Mouse (Mus musculus) myocyte (in vitro differentiated cells): ENCODE measurements around the gene Acmsd. TPM values are rescaled to one million over a fixed set of nuclear protein-coding genes. Genes with fewer than 3 reads are reported as not detected.

Source experiments
- H3K27me3 ChIP-seq: one replicate; pipeline ENCODE4 v1.6.1; 2011; ENCODE audit not compliant: control insufficient read depth, insufficient read depth, insufficient read length
- H3K36me3 ChIP-seq: one replicate; pipeline ENCODE4 v1.6.1; 2011; ENCODE audit not compliant: control insufficient read depth, insufficient read depth
- H3K4me2 ChIP-seq: one replicate; pipeline ENCODE4 v1.6.1; 2011; ENCODE audit warnings: low read depth, control low read depth
- H3K4me3 ChIP-seq: one replicate; pipeline ENCODE4 v1.5.1; 2011; ENCODE audit warnings: mild to moderate bottlenecking, control low read depth, moderate library complexity
- H3K79me2 ChIP-seq: one replicate; pipeline ENCODE4 v1.6.1; 2011; ENCODE audit not compliant: control insufficient read depth, insufficient read depth
- H3ac ChIP-seq: one replicate; pipeline ENCODE4 v1.6.1; 2011; ENCODE audit not compliant: control insufficient read depth, insufficient read length
- CEBPB ChIP-seq: IDR thresholded peaks from 2 replicates; pipeline ENCODE4 v1.6.1; 2011; ENCODE audit warnings: mild to moderate bottlenecking, moderate library complexity; ENCODE audit not compliant: poor library complexity, insufficient read depth, severe bottlenecking
- E2F4 ChIP-seq: IDR thresholded peaks from one replicate; pipeline ENCODE4 v1.6.1; 2011; ENCODE audit warnings: mild to moderate bottlenecking, control low read depth, moderate library complexity; ENCODE audit not compliant: insufficient read depth
- MAX ChIP-seq: IDR thresholded peaks from one replicate; pipeline ENCODE4 v1.6.1; 2011; ENCODE audit warnings: low read depth, mild to moderate bottlenecking, control low read depth
- MYOD1 ChIP-seq, 3 experiments: IDR thresholded peaks; one replicate each; pipeline ENCODE4 v1.6.1; 2011; ENCODE audit warnings: control low read depth in 2 of 3, low read depth in 2 of 3, mild to moderate bottlenecking in 2 of 3, moderate library complexity in 1 of 3; ENCODE audit not compliant: insufficient read length in 2 of 3, control insufficient read depth in 1 of 3
- MYOG ChIP-seq, 3 experiments: IDR thresholded peaks; one replicate each; pipeline ENCODE4 v1.6.1; 2011; ENCODE audit warnings: control low read depth in 2 of 3, low read depth in 2 of 3, mild to moderate bottlenecking in 2 of 3; ENCODE audit not compliant: insufficient read length in 2 of 3, control insufficient read depth in 1 of 3, insufficient read depth in 1 of 3
- POLR2A ChIP-seq: IDR thresholded peaks from one replicate; pipeline ENCODE4 v1.6.1; 2011; ENCODE audit warnings: low read depth, mild to moderate bottlenecking, control low read depth, moderate library complexity; ENCODE audit not compliant: insufficient read length
- POLR2AphosphoS2 ChIP-seq: IDR thresholded peaks from one replicate; pipeline ENCODE4 v1.6.1; 2011; ENCODE audit warnings: low read depth, control low read depth; ENCODE audit not compliant: insufficient read length
- REST ChIP-seq: IDR thresholded peaks from one replicate; pipeline ENCODE4 v1.6.1; 2011; ENCODE audit warnings: mild to moderate bottlenecking, control low read depth, moderate library complexity; ENCODE audit not compliant: insufficient read depth, insufficient read length
- SRF ChIP-seq: IDR thresholded peaks from one replicate; pipeline ENCODE4 v1.6.1; 2011; ENCODE audit warnings: low read depth; ENCODE audit not compliant: control insufficient read depth, insufficient read length
- TCF12 ChIP-seq: IDR thresholded peaks from one replicate; pipeline ENCODE4 v1.6.1; 2011; ENCODE audit warnings: mild to moderate bottlenecking, control low read depth; ENCODE audit not compliant: poor library complexity, insufficient read depth, severe bottlenecking
- TCF3 ChIP-seq: IDR thresholded peaks from one replicate; pipeline ENCODE4 v1.6.1; 2011; ENCODE audit warnings: low read depth, control low read depth; ENCODE audit not compliant: insufficient read length
- USF1 ChIP-seq: IDR thresholded peaks from one replicate; pipeline ENCODE4 v1.6.1; 2011; ENCODE audit warnings: low read depth, mild to moderate bottlenecking, control low read depth, moderate library complexity
- polyA plus RNA-seq: library from polyadenylated mRNA; unstranded; fragments of >200 nt; fragmentation: generic; extraction: Trizol; gene quantifications from one replicate; pipeline ENCODE4 v1.2.1, GENCODE M21; 2012; ENCODE audit warnings: missing spikeins

The Acmsd gene
- polyA plus RNA-seq = not detected

GRCm38 (mm10) chr1:127729096-127729495, at the start of gene Acmsd:
Acmsd (plus strand) TSS chr1:127729413.
- H3K79me2 ChIP-seq = no peaks in the 10 kb centered on the region
- no peak within 1 kb of the TSS for H3K4me3 ChIP-seq
- no peaks in the 10 kb centered on the region for H3K36me3 ChIP-seq
- H3K27me3 ChIP-seq = no peaks in the 10 kb centered on the region
- no peak within 1 kb of the TSS for H3K4me2 ChIP-seq
- no peak within 1 kb of the TSS for H3ac ChIP-seq
- no peak for TF ChIP-seq REST
- TF ChIP-seq SRF = no peak
- no peak for TF ChIP-seq POLR2AphosphoS2
- TF ChIP-seq POLR2A = no peak
- no peak for TF ChIP-seq E2F4
- no peak for TF ChIP-seq CEBPB
- no peak for TF ChIP-seq MYOD1 (IDR thresholded peaks at IDR 0.05; ENCODE audit: control insufficient read depth in 1 of 3, insufficient read length in 2 of 3, low read depth in 2 of 3)
- no peak for TF ChIP-seq MAX
- no peak for TF ChIP-seq MYOG (IDR thresholded peaks at IDR 0.05; ENCODE audit: control insufficient read depth in 1 of 3, insufficient read depth in 1 of 3, insufficient read length in 2 of 3, low read depth in 2 of 3)
- TF ChIP-seq TCF3 = no peak
- no peak for TF ChIP-seq USF1
- no peak for TF ChIP-seq TCF12

- no peaks in the 10 kb centered on the region for H3K79me2 ChIP-seq
- no peak within 1 kb of the TSS for H3K4me2 ChIP-seq
- no peak for TF ChIP-seq MAX
- peaks cover 34% of the 10 kb centered on the region for H3K27me3 ChIP-seq
- no peak within 1 kb of the TSS for H3K4me3 ChIP-seq
- no peaks in the 10 kb centered on the region for H3K36me3 ChIP-seq
- no peak within 1 kb of the TSS for H3ac ChIP-seq
Measured at GRCm38 (mm10) chr1:127679498-127680133, 49.6 kb upstream of the Acmsd start, which contains the start of gene Tmem163. Tmem163 (minus strand) TSS chr1:127679548.

DNA sequence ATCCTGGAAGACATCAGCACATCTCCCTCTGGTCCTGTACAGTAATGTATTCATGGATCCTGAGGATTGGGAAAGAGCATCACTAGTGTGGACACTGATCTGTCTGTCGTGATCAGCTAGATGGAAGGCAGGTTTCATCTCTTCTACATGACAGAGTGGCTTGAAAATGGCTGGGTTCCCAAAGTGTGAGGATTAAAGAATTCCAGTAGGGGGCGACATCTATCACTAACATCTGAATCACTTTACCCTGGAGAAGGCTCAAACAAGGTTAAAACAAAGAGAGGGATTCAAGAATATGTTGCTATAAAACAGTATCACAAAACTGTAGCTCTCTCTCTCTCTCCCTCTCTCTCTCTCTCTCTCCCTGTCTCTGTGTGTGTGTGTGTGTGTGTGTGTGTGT, 32.7 kb upstream of the Acmsd start:
- TF ChIP-seq E2F4 (no peak), MAX (no peak), MYOD1 (IDR thresholded peaks at IDR 0.05; ENCODE audit: control insufficient read depth in 1 of 3, insufficient read length in 2 of 3, low read depth in 2 of 3) (no peak), CEBPB (no peak), POLR2AphosphoS2 (no peak), USF1 (no peak)
- H3K4me3 ChIP-seq = no peak overlapping the region
- no peaks in the 10 kb centered on the region for H3K79me2 ChIP-seq
- H3K27me3 ChIP-seq = no peaks in the 10 kb centered on the region
- no peaks in the 10 kb centered on the region for H3K36me3 ChIP-seq
- H3ac ChIP-seq = no peak overlapping the region
- H3K4me2 ChIP-seq = no peak overlapping the region

DNA sequence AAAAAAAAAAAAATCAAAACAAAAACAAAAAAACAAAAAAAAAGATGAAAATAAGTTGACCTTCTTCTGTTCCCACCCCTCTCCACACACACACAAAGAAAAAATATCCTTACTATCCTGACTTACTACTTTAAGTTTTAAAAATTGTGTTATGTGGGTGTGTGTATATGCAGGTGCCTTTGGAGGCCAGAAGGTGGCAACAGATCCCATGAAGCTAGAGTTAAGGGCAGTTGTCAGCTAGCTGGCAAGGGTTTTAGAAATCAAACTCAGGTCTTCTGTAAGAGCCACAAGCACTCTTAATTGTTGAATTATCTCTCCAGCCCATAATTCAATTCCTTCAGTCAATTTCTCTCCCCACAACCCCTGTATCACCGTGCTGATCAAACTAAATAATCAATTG, 27.0 kb upstream of the Acmsd start:
- Histone ChIP-seq H3K36me3 (no peaks in the 10 kb centered on the region), H3K4me2 (no peak overlapping the region), H3K4me3 (no peak overlapping the region), H3K79me2 (no peaks in the 10 kb centered on the region), H3ac (no peak overlapping the region), H3K27me3 (no peaks in the 10 kb centered on the region)
- TF ChIP-seq E2F4 (no peak), USF1 (no peak), REST (no peak), MYOD1 (IDR thresholded peaks at IDR 0.05; ENCODE audit: control insufficient read depth in 1 of 3, insufficient read length in 2 of 3, low read depth in 2 of 3) (no peak), POLR2A (no peak), CEBPB (no peak), TCF3 (no peak), MYOG (IDR thresholded peaks at IDR 0.05; ENCODE audit: control insufficient read depth in 1 of 3, insufficient read depth in 1 of 3, insufficient read length in 2 of 3, low read depth in 2 of 3) (no peak), TCF12 (no peak), MAX (no peak)

DNA sequence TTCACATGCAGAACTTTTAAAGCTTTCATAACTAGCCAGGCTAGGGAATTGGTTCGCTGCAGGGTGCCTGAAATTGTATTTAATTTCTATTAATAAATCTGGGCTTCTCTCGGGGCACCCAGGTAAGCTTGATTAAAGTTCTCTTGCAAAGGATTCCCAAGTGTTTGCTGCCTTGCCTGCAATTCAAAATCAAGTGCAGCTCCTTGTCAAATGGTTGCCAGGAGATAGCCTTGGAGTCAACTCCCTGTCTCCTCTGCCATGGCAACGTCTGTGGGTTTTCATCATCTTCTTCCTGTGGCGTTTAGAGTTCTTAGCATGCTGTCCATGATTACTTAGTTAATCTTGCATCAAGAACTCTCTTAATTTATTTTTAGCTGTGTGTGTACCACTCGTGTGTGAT, 22.9 kb upstream of the Acmsd start:
- no peak for TF ChIP-seq TCF12
- TF ChIP-seq MAX = no peak
- no peak for TF ChIP-seq TCF3
- TF ChIP-seq MYOG (IDR thresholded peaks at IDR 0.05; ENCODE audit: control insufficient read depth in 1 of 3, insufficient read depth in 1 of 3, insufficient read length in 2 of 3, low read depth in 2 of 3) = no peak
- TF ChIP-seq E2F4 = no peak
- Histone ChIP-seq H3ac (no peak overlapping the region), H3K4me2 (no peak overlapping the region), H3K27me3 (no peaks in the 10 kb centered on the region), H3K4me3 (no peak overlapping the region), H3K36me3 (no peaks in the 10 kb centered on the region), H3K79me2 (no peaks in the 10 kb centered on the region)
